Mouse (Mus musculus): ENCODE measurements around the gene Gucy1b1. TPM values are rescaled to one million over a fixed set of nuclear protein-coding genes. Genes with fewer than 3 reads are reported as not detected.

The Gucy1b1 gene
- total RNA-seq, 2 experiments from 2014 or later, result 164 to 168 TPM

Small RNA genes lying within 50 kb of the gene (microRNA-seq; reads per million reads assigned to microRNA genes)
- 1.2 to 1.3 reads per million in 2 experiments for gene Mir7010

Other genes with a start within 250 kb of the Gucy1b1 start
- 10 to 100 TPM; 15.3 to 15.5 TPM for gene Ctso, start 142.1 kb downstream of the Gucy1b1 start, total RNA-seq (2021)
- under 1 TPM; 0.57 to 0.62 TPM for gene Tdo2, start 98.5 kb downstream of the Gucy1b1 start, total RNA-seq (2021)
- not detected for gene Asic5, start 92.4 kb downstream of the Gucy1b1 start, total RNA-seq (2021)
- gene Gucy1a1, start 71.1 kb upstream of the Gucy1b1 start, total RNA-seq (2021), result 10 to 100 TPM; 69.2 to 89.4 TPM

Data from left cerebral cortex, postnatal 25 days (tissue).